Mouse (Mus musculus) ES-E14 (cell line): ENCODE results near the gene Fam222a.

Source experiments
- CHD2 ChIP-seq: IDR thresholded peaks from 2 replicates; pipeline ENCODE4 v1.6.1; 2014; ENCODE audit warnings: mild to moderate bottlenecking, low read depth, low read length, inconsistent platforms
- HCFC1 ChIP-seq: IDR thresholded peaks from 2 replicates; pipeline ENCODE4 v1.6.1; 2012; ENCODE audit warnings: low read length, inconsistent platforms, borderline replicate concordance; ENCODE audit not compliant: insufficient read depth
- MAFK ChIP-seq: IDR thresholded peaks from 2 replicates; pipeline ENCODE4 v1.6.1; 2014; ENCODE audit warnings: mild to moderate bottlenecking, low read depth, low read length, inconsistent platforms; ENCODE audit not compliant: insufficient read depth
- ZC3H11A ChIP-seq: IDR thresholded peaks from 2 replicates; pipeline ENCODE4 v1.6.1; 2012; ENCODE audit warnings: low read depth, mild to moderate bottlenecking, inconsistent platforms, low read length, borderline replicate concordance
- ZNF384 ChIP-seq: IDR thresholded peaks from 2 replicates; pipeline ENCODE4 v1.6.1; 2012; ENCODE audit warnings: low read depth, low read length, inconsistent platforms

DNA sequence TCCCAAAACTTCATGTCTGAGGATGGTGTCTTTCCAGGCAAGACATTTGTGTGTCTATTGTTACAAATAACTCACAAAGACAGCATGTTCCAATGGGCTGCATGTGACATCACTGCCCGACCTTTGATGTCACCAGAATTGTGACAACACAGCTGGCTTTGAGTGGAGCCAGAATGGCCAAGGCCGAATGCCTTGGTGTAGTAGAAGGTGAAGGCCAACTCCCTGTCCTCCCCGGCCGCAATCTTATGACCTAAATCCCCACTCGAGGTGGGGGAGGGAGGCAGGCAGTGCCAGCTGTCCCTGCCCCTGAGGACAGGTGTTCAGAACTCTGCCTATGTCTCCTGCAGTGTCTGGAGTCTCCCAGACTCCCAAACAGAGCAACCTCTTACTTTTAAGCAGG lies 1.0 kb downstream of the Fam222a start:
- TF ChIP-seq MAFK (no peak), ZNF384 (no peak), CHD2 (no peak), HCFC1 (no peak), ZC3H11A (no peak)
